Mouse (Mus musculus) forebrain, embryonic 11.5 days (tissue): ENCODE results near the gene Tbx6. TPM values are rescaled to one million over a fixed set of nuclear protein-coding genes. Genes with fewer than 3 reads are reported as not detected.

Source experiments
- ATAC-seq: fragments of 200-750 bp; cut with Nextera tagmentation; replicated peaks from 2 replicates; pipeline ENCODE4 v1.8.0; 2017; ENCODE audit warnings: moderate TSS enrichment; ENCODE audit not compliant: low FRiP score
- DNase-seq: peaks from one replicate; pipeline ENCODE4 v3.0.0-alpha.2; 2017; ENCODE audit warnings: low spot score
- H3K27ac ChIP-seq: fragments of 300-500 bp; sonication (generic); 2 replicates; pipeline ENCODE4 v1.5.1; 2014; ENCODE audit warnings: low read depth, low read length
- H3K27me3 ChIP-seq: fragments of 300-500 bp; sonication (generic); 2 replicates; pipeline ENCODE4 v1.6.1; 2014; ENCODE audit warnings: mild to moderate bottlenecking, low read length, mixed read lengths; ENCODE audit not compliant: control insufficient read depth, insufficient read depth
- H3K36me3 ChIP-seq: fragments of 300-500 bp; sonication (generic); 2 replicates; pipeline ENCODE4 v1.6.1; 2014; ENCODE audit warnings: mild to moderate bottlenecking, low read length, moderate library complexity, mixed read lengths; ENCODE audit not compliant: control insufficient read depth, insufficient read depth
- H3K4me1 ChIP-seq: fragments of 300-500 bp; sonication (generic); replicated peaks from 2 replicates; pipeline ENCODE4 v1.6.1; 2014; ENCODE audit warnings: low read length, mixed read lengths; ENCODE audit not compliant: control insufficient read depth, insufficient read depth
- H3K4me2 ChIP-seq: fragments of 300-500 bp; sonication (generic); 2 replicates; pipeline ENCODE4 v1.6.1; 2014; ENCODE audit warnings: low read depth, mild to moderate bottlenecking, low read length, moderate library complexity, mixed read lengths; ENCODE audit not compliant: severe bottlenecking
- H3K4me3 ChIP-seq: fragments of 300-500 bp; sonication (generic); 2 replicates; pipeline ENCODE4 v1.5.1; 2014; ENCODE audit warnings: low read depth, low read length
- H3K9ac ChIP-seq: fragments of 300-500 bp; sonication (generic); 2 replicates; pipeline ENCODE4 v1.6.1; 2014; ENCODE audit warnings: low read length
- H3K9me3 ChIP-seq: fragments of 300-500 bp; sonication (generic); 2 replicates; pipeline ENCODE4 v1.6.1; 2016; ENCODE audit warnings: low read length, mixed read lengths; ENCODE audit not compliant: control insufficient read depth
- WGBS: fragments of 180-500 bp; shearing (Covaris S2); extraction: QIAGEN DNeasy Blood & Tissue Kit; methylation state at CpG from one replicate; pipeline ENCODE4 v1.1.7; 2014; 5-methylcytosine and 5-hydroxymethylcytosine counted together
- polyA plus RNA-seq: library from polyadenylated mRNA; unstranded; fragments of >200 nt; fragmentation: Nextera tagmentation; extraction: Ambion mirVana; gene quantifications from 2 replicates; pipeline ENCODE4 v1.2.1, GENCODE M21; 2014

Tbx6 gene
- polyA plus RNA-seq, 1 experiment from 2014 or later, result 0.28 TPM

DNA sequence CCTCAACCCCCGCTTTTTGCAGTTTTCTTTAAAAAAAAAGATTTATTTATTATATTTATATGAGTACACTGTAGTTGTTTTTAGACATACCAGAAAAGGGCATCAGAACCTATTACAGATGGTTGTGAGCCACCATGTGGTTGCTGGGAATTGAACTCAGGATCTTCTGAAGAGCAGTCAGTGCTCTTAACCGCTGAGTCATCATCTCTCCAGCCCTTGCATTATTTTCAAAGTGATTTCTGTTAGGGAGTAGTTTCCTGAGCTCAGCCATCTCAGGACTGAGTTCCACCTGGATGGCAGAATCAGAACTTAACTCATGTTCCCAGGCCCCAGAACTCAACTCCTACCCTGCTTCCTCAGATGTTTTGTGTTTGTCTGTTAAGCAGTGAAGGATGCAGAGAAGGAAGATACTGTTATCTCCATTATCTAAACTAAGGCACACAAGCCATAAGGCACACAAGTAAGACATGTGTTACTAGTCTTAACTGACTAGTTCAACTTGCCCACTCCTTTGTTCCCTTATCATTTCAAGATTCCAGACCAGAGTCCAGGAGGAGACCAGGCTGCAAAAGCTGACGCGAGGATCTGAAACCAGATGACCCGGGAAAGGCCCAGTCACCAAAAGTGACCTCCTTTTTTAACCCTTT lies 28.6 kb downstream of the Tbx6 start:
- peaks cover 8% of the 10 kb centered on the region; the same call in 1 of the 2 replicates for H3K4me1 ChIP-seq
- ATAC-seq, result no peak
- peak overlapping the region; percentile 87 for H3K9ac ChIP-seq
- H3K36me3 ChIP-seq, result no peaks in the 10 kb centered on the region; the same call in 1 of the 2 replicates
- WGBS, result 69% methylated on average over 5 of the region's 5 CpGs
- peak overlapping the region; percentile 83; the same call in 1 of the 2 replicates for H3K4me2 ChIP-seq
- no peaks in the 10 kb centered on the region for H3K27me3 ChIP-seq
- no peaks in the 10 kb centered on the region for H3K9me3 ChIP-seq
- no peak overlapping the region for H3K27ac ChIP-seq
- no peak for DNase-seq
- no peak overlapping the region for H3K4me3 ChIP-seq

DNA sequence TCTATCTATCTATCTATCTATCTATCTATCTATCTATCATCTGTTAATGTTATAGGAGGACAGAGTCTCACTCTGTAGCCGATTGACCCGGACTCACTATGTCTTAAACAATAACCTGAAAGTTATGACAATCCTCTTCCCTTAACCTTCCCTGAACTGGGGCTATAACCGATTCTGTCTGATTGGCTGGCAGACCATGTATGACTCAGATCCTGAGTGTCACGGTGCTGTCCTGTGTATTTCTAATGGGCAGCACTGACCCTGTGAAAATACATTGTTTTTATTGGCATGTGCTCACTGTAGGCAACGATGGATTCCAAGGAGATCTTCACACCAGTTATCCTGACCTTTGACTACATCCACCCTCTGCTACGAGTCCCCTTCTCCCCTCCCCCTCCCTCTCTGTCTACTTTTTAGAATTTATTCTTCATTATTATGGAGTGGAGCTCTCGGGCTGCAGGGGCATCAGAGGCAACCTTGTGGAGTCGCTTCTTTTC lies 34.5 kb downstream of the Tbx6 start:
- Histone ChIP-seq H3K4me2 (no peak overlapping the region), H3K4me3 (no peak overlapping the region), H3K27me3 (no peaks in the 10 kb centered on the region), H3K9ac (no peak overlapping the region), H3K36me3 (no peaks in the 10 kb centered on the region), H3K27ac (no peak overlapping the region), H3K9me3 (no peaks in the 10 kb centered on the region), H3K4me1 (no peaks in the 10 kb centered on the region)
- peak; percentile 31 for DNase-seq
- ATAC-seq, result no peak
- 64% methylated on average over 8 of the region's 8 CpGs for WGBS

GRCm38 (mm10) chr7:126816494-126816893 lies 35.2 kb downstream of the Tbx6 start:
- no peaks in the 10 kb centered on the region for H3K27me3 ChIP-seq
- H3K4me1 ChIP-seq, result no peaks in the 10 kb centered on the region
- no peak overlapping the region for H3K4me3 ChIP-seq
- ATAC-seq (no peak), DNase-seq (no peak)
- 91% methylated on average over 8 of the region's 8 CpGs for WGBS
- H3K36me3 ChIP-seq, result no peaks in the 10 kb centered on the region
- H3K4me2 ChIP-seq, result no peak overlapping the region
- H3K9me3 ChIP-seq, result no peaks in the 10 kb centered on the region
- H3K9ac ChIP-seq, result no peak overlapping the region
- no peak overlapping the region for H3K27ac ChIP-seq

DNA sequence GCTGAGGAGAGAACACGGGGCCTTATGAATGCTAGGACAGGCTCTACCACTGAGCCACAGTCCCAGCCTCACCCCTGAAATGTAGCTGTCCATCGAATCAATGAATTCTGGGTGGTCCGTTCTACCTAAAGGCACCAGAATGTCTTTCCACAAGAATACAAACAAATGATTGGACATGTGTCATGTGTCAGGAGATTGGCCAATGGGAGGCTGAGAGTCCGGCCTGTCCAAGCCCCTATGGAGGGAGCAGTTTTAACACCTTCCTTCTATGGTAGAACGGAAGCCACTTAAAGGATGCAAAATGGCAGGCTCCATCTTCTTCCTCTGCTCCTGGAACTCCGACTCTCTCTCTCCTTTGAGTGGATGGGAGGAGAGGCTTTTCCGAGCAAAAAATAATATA lies 36.3 kb downstream of the Tbx6 start:
- Histone ChIP-seq H3K4me2 (no peak overlapping the region), H3K36me3 (no peaks in the 10 kb centered on the region), H3K9ac (no peak overlapping the region), H3K4me3 (no peak overlapping the region), H3K9me3 (no peaks in the 10 kb centered on the region), H3K27ac (no peak overlapping the region), H3K27me3 (0 out of 2 replicates have a peak, but pooled peaks cover 2% of the 10 kb centered on the region), H3K4me1 (peaks cover 1% of the 10 kb centered on the region; the same call in 1 of the 2 replicates)
- 83% methylated on average over 7 of the region's 7 CpGs for WGBS
- no peak for DNase-seq
- ATAC-seq, result no peak

- peaks cover 5% of the 10 kb centered on the region; the same call in 1 of the 2 replicates for H3K4me1 ChIP-seq
- no peak overlapping the region for H3K4me3 ChIP-seq
- no peak for ATAC-seq
- H3K9me3 ChIP-seq, result no peaks in the 10 kb centered on the region
- no peak overlapping the region for H3K4me2 ChIP-seq
- no peaks in the 10 kb centered on the region for H3K36me3 ChIP-seq
- H3K27me3 ChIP-seq, result 0 out of 2 replicates have a peak, but pooled peaks cover 3% of the 10 kb centered on the region
- H3K9ac ChIP-seq, result no peak overlapping the region
- no peak overlapping the region for H3K27ac ChIP-seq
- peak; percentile 24 for DNase-seq
- WGBS, result 44% methylated on average over 1 of the region's 1 CpGs
Measured at GRCm38 (mm10) chr7:126818818-126819217, 37.5 kb downstream of the Tbx6 start.

GRCm38 (mm10) chr7:126821835-126822511 lies 40.7 kb downstream of the Tbx6 start:
- Histone ChIP-seq H3K27me3 (0 out of 2 replicates have a peak, but pooled peaks cover 3% of the 10 kb centered on the region), H3K4me2 (no peak overlapping the region), H3K4me3 (no peak overlapping the region), H3K4me1 (peaks cover 8% of the 10 kb centered on the region; the same call in 1 of the 2 replicates), H3K9ac (no peak overlapping the region), H3K36me3 (no peaks in the 10 kb centered on the region), H3K27ac (no peak overlapping the region), H3K9me3 (no peaks in the 10 kb centered on the region)
- peak; percentile 90 for DNase-seq
- ATAC-seq, result peak; percentile 60
- WGBS, result 23% methylated on average over 7 of the region's 7 CpGs

- WGBS, result 8% methylated on average over 9 of the region's 9 CpGs
- Histone ChIP-seq H3K9ac (peak overlapping the region; percentile 73), H3K4me1 (peaks cover 8% of the 10 kb centered on the region; the same call in 1 of the 2 replicates), H3K4me2 (peak overlapping the region; percentile 91), H3K36me3 (no peaks in the 10 kb centered on the region), H3K27ac (no peak overlapping the region), H3K9me3 (no peaks in the 10 kb centered on the region), H3K4me3 (peak overlapping the region; percentile 54), H3K27me3 (0 out of 2 replicates have a peak, but pooled peaks cover 3% of the 10 kb centered on the region)
- DNase-seq (no peak), ATAC-seq (peak; percentile 25; the same call in 1 of the 2 replicates)
Measured at GRCm38 (mm10) chr7:126822741-126823140, 41.5 kb downstream of the Tbx6 start.

DNA sequence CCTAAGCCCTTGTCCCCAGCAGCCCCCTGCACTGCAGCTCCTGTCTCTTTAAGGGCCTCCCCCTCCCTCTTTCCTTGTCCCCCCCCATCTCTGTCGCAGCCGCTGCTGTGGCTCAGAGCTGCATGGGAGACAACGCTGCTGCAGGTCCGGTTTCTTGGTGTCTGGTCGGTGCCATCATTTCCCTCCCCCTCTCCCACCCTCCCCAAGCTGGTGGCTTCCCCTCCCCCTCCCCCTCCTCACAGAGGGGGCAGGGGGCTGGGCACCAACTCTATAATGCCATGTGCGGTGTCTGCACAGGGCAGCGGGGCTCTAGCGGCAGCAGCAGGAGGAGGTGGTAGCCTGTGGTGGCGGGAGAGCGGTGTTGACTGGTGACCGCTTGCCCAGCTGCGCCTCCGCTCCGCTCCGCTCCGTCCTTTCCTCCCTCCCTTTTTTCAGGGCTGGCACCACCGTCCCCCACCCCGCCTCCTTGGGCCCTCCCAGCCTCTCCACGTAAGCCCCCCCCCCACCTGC lies 42.0 kb downstream of the Tbx6 start:
- Histone ChIP-seq H3K27me3 (0 out of 2 replicates have a peak, but pooled peaks cover 3% of the 10 kb centered on the region), H3K27ac (peak overlapping the region; percentile 25; the same call in 1 of the 2 replicates), H3K9me3 (no peaks in the 10 kb centered on the region), H3K4me1 (peaks cover 8% of the 10 kb centered on the region; the same call in 1 of the 2 replicates), H3K36me3 (no peaks in the 10 kb centered on the region), H3K4me2 (peak overlapping the region; percentile 91), H3K9ac (peak overlapping the region; percentile 73), H3K4me3 (peak overlapping the region; percentile 54)
- ATAC-seq (peak; percentile 74), DNase-seq (peak; percentile 68)
- whole genome bisulfite sequencing, result under 1% methylated on average over 12 of the region's 19 CpGs
